Mouse (Mus musculus): Measurements from ENCODE around the gene Rap1gap2. TPM values are rescaled to one million over a fixed set of nuclear protein-coding genes. Genes with fewer than 3 reads are reported as not detected.

Gene Rap1gap2
- polyA plus RNA-seq, 1 experiment = 8.9 TPM

DNA sequence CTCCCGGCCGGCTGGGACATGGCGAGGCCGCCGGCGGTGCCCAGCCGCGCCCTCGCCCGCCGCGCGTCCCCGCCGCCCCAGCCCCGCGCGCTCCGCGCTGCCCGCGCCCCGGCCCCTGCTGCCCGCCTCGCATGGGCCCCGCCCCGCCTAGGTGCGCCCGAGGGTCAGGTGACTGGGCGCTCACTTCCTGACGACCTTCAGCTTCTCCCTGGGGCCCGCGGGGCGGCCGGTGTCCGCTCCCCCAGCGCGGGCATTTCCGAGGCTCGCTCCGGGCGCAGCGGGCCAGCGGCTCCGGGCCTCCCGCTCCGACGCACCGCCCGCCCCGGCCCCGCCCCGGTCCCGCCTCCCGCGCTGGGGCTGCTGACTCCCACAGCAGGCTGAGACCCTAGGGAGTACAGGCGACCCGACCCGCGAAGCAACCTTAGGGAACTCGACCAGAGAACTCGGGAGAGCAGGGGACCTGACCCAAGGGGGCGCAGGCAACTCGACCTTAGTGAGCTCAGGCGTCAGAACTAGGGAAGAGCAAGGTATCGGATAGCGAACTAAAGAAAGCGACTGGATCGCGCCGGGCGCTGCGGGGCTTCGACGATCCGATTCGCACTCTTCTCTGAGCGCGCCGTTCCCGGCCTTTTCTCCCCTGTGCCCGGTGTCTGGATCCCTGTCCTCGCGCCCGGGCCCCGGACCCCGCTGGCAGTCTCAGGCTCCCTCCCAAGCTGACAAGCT lies 88.1 kb downstream of the Rap1gap2 start:
- WGBS = under 1% methylated on average over 74 of the region's 87 CpGs
- DNase-seq = peak; percentile 58
- Histone ChIP-seq H3K4me1 (ENCODE audit: control insufficient read depth, insufficient read depth, low read length) (peaks cover 2% of the 10 kb centered on the region; the same call in 1 of the 2 replicates), H3K4me3 (replicated peaks; ENCODE audit: extremely low read depth, low read depth, low read length) (peak overlapping the region; percentile 70)
- no peak for TF ChIP-seq CTCF (IDR thresholded peaks at IDR 0.05; ENCODE audit: insufficient read depth, low read length)
- no peak for TF ChIP-seq POLR2A (IDR thresholded peaks at IDR 0.05; ENCODE audit: borderline replicate concordance, extremely low read depth, low read depth, low read length)

DNA sequence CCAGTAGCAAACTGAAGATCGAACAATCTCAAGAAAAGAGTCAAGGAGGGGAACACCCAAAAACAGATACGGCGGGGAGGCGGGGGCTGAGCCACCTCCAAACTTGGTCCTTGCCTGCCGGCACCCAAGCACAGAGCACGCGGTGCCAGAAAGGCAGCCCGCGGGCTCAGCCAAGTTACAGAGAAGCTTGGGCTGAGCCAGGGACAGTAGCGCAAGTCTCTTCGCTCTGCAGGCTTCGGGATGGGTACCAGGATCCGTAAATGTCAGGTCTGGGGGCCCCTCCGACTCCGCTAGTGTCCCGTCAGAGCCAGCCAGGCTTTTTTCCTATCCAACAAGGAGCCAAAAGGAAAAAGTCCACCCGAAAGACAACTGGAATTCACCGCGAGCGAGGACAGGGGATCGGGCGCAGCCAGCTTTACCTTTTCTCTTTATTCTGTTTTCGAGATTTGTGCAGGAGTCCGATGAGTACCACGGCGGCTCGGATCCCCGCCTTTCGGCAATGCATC lies 88.7 kb downstream of the Rap1gap2 start:
- H3K4me3 ChIP-seq (replicated peaks; ENCODE audit: extremely low read depth, low read depth, low read length) = peak overlapping the region; percentile 62
- peaks cover 2% of the 10 kb centered on the region; the same call in 1 of the 2 replicates for H3K4me1 ChIP-seq (ENCODE audit: control insufficient read depth, insufficient read depth, low read length)
- WGBS = under 1% methylated on average over 29 of the region's 29 CpGs
- TF ChIP-seq CTCF (IDR thresholded peaks at IDR 0.05; ENCODE audit: insufficient read depth, low read length) (no peak), POLR2A (IDR thresholded peaks at IDR 0.05; ENCODE audit: borderline replicate concordance, extremely low read depth, low read depth, low read length) (no peak)
- DNase-seq = peak; percentile 21

DNA sequence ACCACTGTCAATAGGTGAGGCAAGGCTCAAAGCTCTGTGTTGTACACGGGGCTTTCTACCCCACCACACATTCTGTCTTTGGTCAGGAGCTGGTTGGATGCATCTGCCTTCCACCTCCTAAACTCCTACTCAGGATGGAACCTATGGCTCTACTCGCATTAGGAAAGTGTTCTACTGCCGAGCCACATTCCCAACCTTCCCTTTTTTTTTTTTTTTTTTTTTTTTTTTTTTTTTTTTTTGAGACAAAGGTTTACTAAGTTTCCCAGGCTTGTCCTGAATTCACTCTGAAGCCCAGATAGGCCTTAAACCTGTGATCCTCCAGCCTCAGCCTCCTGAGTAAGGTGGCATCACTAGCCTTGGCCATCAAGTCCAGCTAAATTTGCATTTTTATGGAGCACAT lies 90.5 kb downstream of the Rap1gap2 start:
- Histone ChIP-seq H3K4me3 (replicated peaks; ENCODE audit: extremely low read depth, low read depth, low read length) (no peak overlapping the region), H3K4me1 (ENCODE audit: control insufficient read depth, insufficient read depth, low read length) (peaks cover 2% of the 10 kb centered on the region; the same call in 1 of the 2 replicates)
- DNase-seq = no peak
- 91% methylated on average over 3 of the region's 3 CpGs for WGBS
- TF ChIP-seq CTCF (IDR thresholded peaks at IDR 0.05; ENCODE audit: insufficient read depth, low read length) (no peak), POLR2A (IDR thresholded peaks at IDR 0.05; ENCODE audit: borderline replicate concordance, extremely low read depth, low read depth, low read length) (no peak)

DNA sequence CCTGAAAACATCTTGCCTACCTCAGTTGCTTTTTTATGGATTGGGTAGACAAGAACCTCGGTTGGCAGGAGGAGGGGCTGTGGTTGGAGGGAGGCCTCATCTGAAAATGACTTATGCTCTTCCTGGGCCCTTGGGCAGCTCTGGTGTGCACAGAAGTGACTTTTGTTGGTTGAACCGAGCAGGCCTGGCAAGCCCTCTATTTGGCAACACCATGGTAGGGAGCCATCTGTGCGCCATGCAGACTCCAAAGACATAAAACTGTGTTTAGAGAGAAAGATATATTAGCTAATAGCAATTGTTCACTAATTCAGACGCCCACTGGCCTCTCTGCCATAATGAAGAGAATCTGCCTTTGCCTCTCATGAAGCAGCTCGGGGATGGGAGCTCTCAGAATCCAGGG lies 94.6 kb downstream of the Rap1gap2 start:
- Histone ChIP-seq H3K4me3 (replicated peaks; ENCODE audit: extremely low read depth, low read depth, low read length) (no peak overlapping the region), H3K4me1 (ENCODE audit: control insufficient read depth, insufficient read depth, low read length) (no peaks in the 10 kb centered on the region)
- TF ChIP-seq CTCF (IDR thresholded peaks at IDR 0.05; ENCODE audit: insufficient read depth, low read length) (no peak), POLR2A (IDR thresholded peaks at IDR 0.05; ENCODE audit: borderline replicate concordance, extremely low read depth, low read depth, low read length) (no peak)
- DNase-seq = no peak
- WGBS = 78% methylated on average over 5 of the region's 5 CpGs

DNA sequence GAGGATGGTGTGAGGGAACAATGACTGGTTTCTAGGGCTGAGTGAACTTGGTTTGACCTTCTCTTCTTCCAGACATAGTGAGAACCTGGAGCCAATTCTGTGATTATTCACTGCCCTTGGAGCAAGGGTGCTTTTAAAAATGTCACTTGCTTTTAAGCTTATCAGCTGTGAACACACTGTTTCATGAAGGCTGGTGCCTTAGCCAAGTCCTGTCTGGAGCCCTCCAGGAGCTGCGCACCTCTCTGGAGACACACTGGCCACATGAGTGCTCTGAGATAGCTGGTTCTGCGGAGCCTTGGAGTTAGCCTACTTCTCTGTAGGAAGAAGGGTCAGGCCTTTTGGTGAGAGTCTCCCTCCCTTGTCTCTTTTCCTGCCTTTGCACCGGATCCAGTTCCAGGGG lies 95.7 kb downstream of the Rap1gap2 start:
- no peak for DNase-seq
- no peak overlapping the region for H3K4me3 ChIP-seq (replicated peaks; ENCODE audit: extremely low read depth, low read depth, low read length)
- H3K4me1 ChIP-seq (ENCODE audit: control insufficient read depth, insufficient read depth, low read length) = no peaks in the 10 kb centered on the region
- 71% methylated on average over 3 of the region's 3 CpGs for WGBS
- TF ChIP-seq POLR2A (IDR thresholded peaks at IDR 0.05; ENCODE audit: borderline replicate concordance, extremely low read depth, low read depth, low read length) = no peak
- TF ChIP-seq CTCF (IDR thresholded peaks at IDR 0.05; ENCODE audit: insufficient read depth, low read length) = no peak

DNA sequence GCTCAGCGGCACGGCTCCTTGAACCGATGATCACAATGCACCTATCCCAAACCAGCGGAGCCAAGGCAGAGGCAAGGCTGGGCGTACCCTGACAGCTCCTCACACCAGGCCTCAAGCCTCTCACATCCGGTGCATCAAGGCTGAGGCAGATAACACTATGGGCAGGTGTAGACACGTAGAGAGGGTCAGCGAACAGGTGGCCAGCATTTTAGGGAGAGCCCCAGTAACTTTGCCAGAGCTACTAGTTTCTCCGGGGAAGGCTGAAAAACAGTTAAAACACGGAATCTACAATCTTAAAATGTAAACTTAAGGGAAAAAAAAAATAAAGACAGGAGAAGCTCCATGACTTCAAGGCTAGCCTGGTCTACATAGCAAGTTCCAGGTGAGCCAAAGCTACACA lies 98.1 kb downstream of the Rap1gap2 start:
- 86% methylated on average over 10 of the region's 10 CpGs for WGBS
- Histone ChIP-seq H3K4me1 (ENCODE audit: control insufficient read depth, insufficient read depth, low read length) (no peaks in the 10 kb centered on the region), H3K4me3 (replicated peaks; ENCODE audit: extremely low read depth, low read depth, low read length) (no peak overlapping the region)
- DNase-seq = no peak
- TF ChIP-seq CTCF (IDR thresholded peaks at IDR 0.05; ENCODE audit: insufficient read depth, low read length) (no peak), POLR2A (IDR thresholded peaks at IDR 0.05; ENCODE audit: borderline replicate concordance, extremely low read depth, low read depth, low read length) (no peak)

DNA sequence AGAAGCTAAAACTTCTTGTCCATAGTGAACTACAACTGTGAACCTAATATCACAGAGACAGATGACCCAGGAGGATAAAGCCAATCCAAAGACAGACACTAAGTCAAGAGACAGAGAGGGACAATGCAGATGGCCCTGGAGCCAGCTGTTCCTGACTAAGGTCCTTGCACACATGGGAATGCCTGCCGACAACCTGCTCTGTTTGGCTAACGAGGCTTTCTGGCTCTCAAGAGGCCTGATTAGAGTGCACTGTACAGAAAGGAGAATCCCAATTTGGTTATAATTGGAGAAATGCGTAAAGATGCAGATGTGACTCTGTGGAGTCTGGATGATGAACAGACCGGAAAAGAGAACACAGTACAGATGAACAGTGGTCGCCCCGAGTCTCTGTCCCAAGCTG lies 104.4 kb downstream of the Rap1gap2 start:
- WGBS = 87% methylated on average over 6 of the region's 6 CpGs
- Histone ChIP-seq H3K4me1 (ENCODE audit: control insufficient read depth, insufficient read depth, low read length) (no peaks in the 10 kb centered on the region), H3K4me3 (replicated peaks; ENCODE audit: extremely low read depth, low read depth, low read length) (no peak overlapping the region)
- no peak for DNase-seq
- TF ChIP-seq POLR2A (IDR thresholded peaks at IDR 0.05; ENCODE audit: borderline replicate concordance, extremely low read depth, low read depth, low read length) (no peak), CTCF (IDR thresholded peaks at IDR 0.05; ENCODE audit: insufficient read depth, low read length) (no peak)

DNA sequence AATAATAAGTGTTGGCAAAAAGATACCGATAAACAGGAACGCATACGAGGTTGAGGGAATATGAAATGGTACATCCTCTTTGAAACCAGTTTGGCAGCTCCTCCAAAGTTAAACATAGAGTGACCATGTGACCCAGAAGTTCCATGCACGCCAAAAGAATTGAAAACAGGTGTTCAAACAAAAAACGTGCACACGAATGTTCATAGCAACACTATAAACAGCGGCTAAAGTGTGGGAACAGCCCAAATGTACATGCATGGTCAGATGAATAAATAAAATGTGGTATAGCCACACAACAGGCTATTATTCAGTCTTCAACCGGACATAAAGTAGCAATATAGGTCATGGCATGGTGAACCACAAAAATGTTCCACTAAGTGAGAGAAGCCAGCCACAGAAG lies 108.2 kb downstream of the Rap1gap2 start:
- no peak for TF ChIP-seq CTCF (IDR thresholded peaks at IDR 0.05; ENCODE audit: insufficient read depth, low read length)
- no peak for TF ChIP-seq POLR2A (IDR thresholded peaks at IDR 0.05; ENCODE audit: borderline replicate concordance, extremely low read depth, low read depth, low read length)
- Histone ChIP-seq H3K4me1 (ENCODE audit: control insufficient read depth, insufficient read depth, low read length) (no peaks in the 10 kb centered on the region), H3K4me3 (replicated peaks; ENCODE audit: extremely low read depth, low read depth, low read length) (no peak overlapping the region)
- WGBS = 67% methylated on average over 8 of the region's 8 CpGs
- no peak for DNase-seq

DNA sequence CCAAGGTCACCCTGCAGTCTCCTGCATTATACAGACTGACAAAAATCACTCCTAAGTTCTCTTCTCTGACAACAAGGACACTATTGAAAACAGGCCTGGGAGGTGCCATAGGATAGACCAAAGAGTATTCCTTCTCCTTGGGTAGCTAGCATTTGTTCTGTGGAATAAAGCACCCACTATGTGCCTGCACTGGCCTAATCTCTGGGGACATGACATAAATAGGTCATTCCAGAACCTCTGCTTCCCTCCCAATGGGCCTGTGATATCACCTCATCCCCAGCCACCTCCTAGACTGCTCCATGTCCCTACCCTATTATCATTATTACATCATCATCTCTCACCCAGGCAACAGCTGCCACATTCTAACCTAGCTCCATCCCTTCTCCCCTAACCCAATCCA lies 108.7 kb downstream of the Rap1gap2 start:
- TF ChIP-seq CTCF (IDR thresholded peaks at IDR 0.05; ENCODE audit: insufficient read depth, low read length) (no peak), POLR2A (IDR thresholded peaks at IDR 0.05; ENCODE audit: borderline replicate concordance, extremely low read depth, low read depth, low read length) (no peak)
- Histone ChIP-seq H3K4me3 (replicated peaks; ENCODE audit: extremely low read depth, low read depth, low read length) (no peak overlapping the region), H3K4me1 (ENCODE audit: control insufficient read depth, insufficient read depth, low read length) (no peaks in the 10 kb centered on the region)
- no peak for DNase-seq

DNA sequence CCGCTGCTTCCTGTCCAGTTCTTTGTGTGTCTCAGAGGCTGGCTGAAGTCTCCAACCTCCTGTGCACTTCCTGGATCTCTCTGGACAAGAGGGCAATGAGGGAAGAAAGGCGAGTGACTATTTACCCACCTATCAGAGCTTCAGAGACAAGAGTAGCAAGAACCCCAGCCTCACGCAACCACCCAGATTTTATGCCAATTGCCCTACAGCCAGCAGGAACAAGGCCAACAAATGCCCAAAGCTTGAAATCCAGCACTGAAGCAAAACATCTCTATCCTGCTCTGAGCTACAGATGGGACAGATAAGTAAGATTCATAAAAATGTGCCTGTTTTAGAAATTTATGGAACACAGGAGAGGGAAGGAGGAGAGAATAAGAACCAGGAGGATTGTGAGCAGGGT lies 109.7 kb downstream of the Rap1gap2 start:
- WGBS = 36% methylated on average over 3 of the region's 3 CpGs
- TF ChIP-seq POLR2A (IDR thresholded peaks at IDR 0.05; ENCODE audit: borderline replicate concordance, extremely low read depth, low read depth, low read length) (no peak), CTCF (IDR thresholded peaks at IDR 0.05; ENCODE audit: insufficient read depth, low read length) (no peak)
- Histone ChIP-seq H3K4me3 (replicated peaks; ENCODE audit: extremely low read depth, low read depth, low read length) (no peak overlapping the region), H3K4me1 (ENCODE audit: control insufficient read depth, insufficient read depth, low read length) (no peaks in the 10 kb centered on the region)
- DNase-seq = no peak
